ENCODE assay signal across 8 mouse cellular contexts in the genomic region with DNA sequence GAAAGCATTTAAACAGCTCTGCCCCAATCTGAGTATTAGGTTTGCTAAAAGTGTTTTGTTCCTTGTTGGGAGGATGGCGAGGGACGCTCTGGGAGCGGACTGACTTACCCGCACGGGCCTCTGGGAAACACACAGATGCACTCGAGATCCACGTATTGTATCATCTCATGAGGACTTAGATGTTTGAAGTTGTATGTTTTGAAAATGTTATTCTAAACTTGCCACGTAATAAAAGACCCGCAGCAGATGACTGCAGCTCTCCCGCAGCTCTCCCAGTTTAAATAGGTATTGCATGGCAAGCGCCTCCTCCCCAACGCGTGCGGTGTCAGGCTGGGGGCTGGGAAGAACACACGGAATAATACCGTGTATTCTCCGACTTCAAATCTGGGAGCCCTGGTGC. TPM values are rescaled to one million over a fixed set of nuclear protein-coding genes. Genes with fewer than 3 reads are reported as not detected.
DNase-seq lines count a peak whose midpoint lies in the region; ATAC-seq and TF ChIP-seq lines count a peak whose summit lies in the region.

No protein-coding gene starts in this region.

- peaks cover 42% of the 10 kb centered on the region for H3K4me1 ChIP-seq in E14TG2a.4 (replicated peaks; ENCODE audit: low read depth, low read length)
- peaks cover 9% of the 10 kb centered on the region; the same call in 1 of the 2 replicates for H3K4me1 ChIP-seq in forebrain, embryonic 15.5 days
- no peaks in the 10 kb centered on the region for H3K4me1 ChIP-seq in liver, embryonic 15.5 days (replicated peaks)

- H3K9me3 ChIP-seq in E14TG2a.4 (ENCODE audit: low read length) = peaks cover 3% of the 10 kb centered on the region; the same call in 1 of the 2 replicates
- H3K9me3 ChIP-seq in forebrain, embryonic 15.5 days = no peaks in the 10 kb centered on the region
- H3K9me3 ChIP-seq in liver, embryonic 15.5 days (replicated peaks) = no peaks in the 10 kb centered on the region

- H3K27me3 ChIP-seq in E14TG2a.4 (ENCODE audit: insufficient read depth, low read length) = peaks cover 38% of the 10 kb centered on the region
- no peaks in the 10 kb centered on the region for H3K27me3 ChIP-seq in forebrain, embryonic 15.5 days
- H3K27me3 ChIP-seq in liver, embryonic 15.5 days = peaks cover 23% of the 10 kb centered on the region

- TF ChIP-seq CTCF in E14TG2a.4 (conservative IDR thresholded peaks at IDR 0.05; ENCODE audit: low read length) = no peak

- no peaks in the 10 kb centered on the region for H3K36me3 ChIP-seq in E14TG2a.4 (ENCODE audit: insufficient read depth, low read length)
- no peaks in the 10 kb centered on the region for H3K36me3 ChIP-seq in forebrain, embryonic 15.5 days
- no peaks in the 10 kb centered on the region for H3K36me3 ChIP-seq in liver, embryonic 15.5 days (replicated peaks)

- peak overlapping the region; percentile 49 for H3K4me2 ChIP-seq in forebrain, embryonic 15.5 days (replicated peaks)
- peak overlapping the region; percentile 33 for H3K4me2 ChIP-seq in liver, embryonic 15.5 days

- peak overlapping the region; percentile 29; the same call in 1 of the 2 replicates for H3K9ac ChIP-seq in forebrain, embryonic 15.5 days (replicated peaks)
- no peak overlapping the region for H3K9ac ChIP-seq in liver, embryonic 15.5 days

- ATAC-seq in forebrain, embryonic 15.5 days (replicated peaks) = no peak
- no peak for ATAC-seq in liver, embryonic 15.5 days (ENCODE audit: insufficient read depth)

- DNase-seq in heart, adult 11 months = peak; percentile 21
- no peak for DNase-seq in heart, adult 8-10 months (ENCODE audit: low spot score)
- no peak for DNase-seq in frontal cortex, postnatal 10 days (ENCODE audit: low spot score in 2 of 2)
- DNase-seq in urinary bladder, postnatal 25 days (ENCODE audit: low spot score) = no peak
- no peak for DNase-seq in cerebellum, adult 9-10 months

- H3K4me3 ChIP-seq in E14TG2a.4 (replicated peaks; ENCODE audit: low read length) = peak overlapping the region; percentile 66
- H3K4me3 ChIP-seq in forebrain, embryonic 15.5 days = peak overlapping the region; percentile 30
- H3K4me3 ChIP-seq in liver, embryonic 15.5 days (replicated peaks) = peak overlapping the region; percentile 10; the same call in 1 of the 2 replicates

- whole genome bisulfite sequencing in forebrain, embryonic 15.5 days = 2% methylated on average over 17 of the region's 17 CpGs
- WGBS in liver, embryonic 15.5 days (ENCODE audit: insufficient replicate concordance) = 6% methylated on average over 17 of the region's 17 CpGs

- no peak overlapping the region for H3K27ac ChIP-seq in forebrain, embryonic 15.5 days (replicated peaks)
- no peak overlapping the region for H3K27ac ChIP-seq in liver, embryonic 15.5 days (replicated peaks)

RNA-seq across cellular contexts. Expression of a gene that starts 33.0 kb away (rescaled TPM):
- 10 to 100 TPM; 18.8 to 22.3 (median 21.2) TPM for total RNA-seq in heart, adult 8-10 months (2022)
- polyA plus RNA-seq in forebrain, embryonic 15.5 days (2015; fragmentation: Nextera tagmentation; extraction: Ambion mirVana) = 27.4 and 29.9 TPM in 2 replicates
- polyA plus RNA-seq in liver, embryonic 15.5 days (2015; fragmentation: Nextera tagmentation; extraction: Ambion mirVana) = 7.5 and 8.0 TPM in 2 replicates

Comparison
In these comparisons a context has a peak if more than half of its experiments do, and no peak if none do; other contexts are left out.
1. H3K4me3 ChIP-seq: peak in every context shown above with its lines; median percentile 66 in E14TG2a.4; 30 in forebrain, embryonic 15.5 days; 10 in liver, embryonic 15.5 days.